Mouse (Mus musculus): ENCODE measurements around the gene BC049715.
"Not testable (repeated sequence)": the region's sequence is repeated elsewhere in the genome, so short reads cannot be mapped to it uniquely, and the experiment has no call there.

BC049715 gene

DNA sequence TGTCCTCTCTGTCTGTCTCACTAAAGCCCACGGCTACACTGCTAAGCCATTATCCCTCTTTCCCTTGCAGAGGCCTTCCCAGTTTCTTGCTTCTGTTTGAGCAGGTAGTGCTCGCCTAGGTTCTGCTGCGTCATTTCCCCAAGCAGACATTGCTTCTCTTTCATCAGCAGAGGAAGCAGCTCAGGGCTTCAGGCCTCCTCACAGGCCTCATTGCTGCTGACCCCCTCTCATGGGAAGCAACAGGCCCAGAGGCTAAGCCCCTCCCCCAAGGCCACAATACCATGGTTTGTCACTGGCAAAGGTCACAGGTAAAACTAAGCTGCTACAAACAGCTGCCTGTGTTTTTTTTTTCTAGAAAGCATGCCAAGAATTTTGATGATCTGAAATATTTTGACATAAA is 25.3 kb downstream of the BC049715 start:
- no peak for DNase-seq

DNA sequence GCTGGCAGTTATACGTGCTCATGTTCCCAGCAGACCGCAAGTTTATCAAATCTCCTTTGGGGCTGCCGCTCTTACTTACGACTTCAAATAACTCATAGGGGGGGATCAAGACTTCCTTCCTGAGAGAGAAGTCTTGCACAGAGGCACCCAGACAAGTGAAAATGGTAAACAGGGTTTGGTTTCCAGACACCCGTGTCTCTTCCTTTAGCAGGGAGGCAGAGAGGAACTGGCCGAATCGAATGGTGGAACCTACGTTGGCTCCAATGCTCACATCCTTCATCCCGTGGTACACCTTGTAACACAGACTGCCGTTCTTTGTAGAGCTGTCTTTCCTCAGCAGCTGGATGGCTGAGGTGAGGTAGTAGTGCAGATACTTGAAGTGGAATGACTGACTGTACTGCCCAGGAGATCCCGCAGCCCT is 26.9 kb downstream of the BC049715 start:
- DNase-seq = no peak

DNA sequence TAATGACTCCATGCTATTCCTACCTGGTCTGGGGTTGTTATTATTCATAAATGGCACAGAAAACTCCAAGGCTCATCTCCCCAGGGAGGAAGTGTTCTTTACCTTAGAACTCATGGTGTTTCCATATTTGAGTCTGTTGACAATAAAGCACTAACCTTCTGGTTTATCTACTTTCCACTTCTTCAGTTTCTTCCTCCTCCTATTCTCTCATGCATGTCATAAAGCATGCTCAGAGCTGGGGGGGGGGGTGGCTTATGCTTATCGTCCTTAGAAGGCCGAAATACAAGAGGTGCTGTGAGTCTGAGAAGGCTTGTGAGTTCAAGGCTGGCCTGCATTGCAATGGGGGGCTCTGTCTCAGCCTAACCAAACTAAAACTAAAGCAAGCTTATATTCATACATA is 27.8 kb downstream of the BC049715 start:
- DNase-seq = no peak

DNA sequence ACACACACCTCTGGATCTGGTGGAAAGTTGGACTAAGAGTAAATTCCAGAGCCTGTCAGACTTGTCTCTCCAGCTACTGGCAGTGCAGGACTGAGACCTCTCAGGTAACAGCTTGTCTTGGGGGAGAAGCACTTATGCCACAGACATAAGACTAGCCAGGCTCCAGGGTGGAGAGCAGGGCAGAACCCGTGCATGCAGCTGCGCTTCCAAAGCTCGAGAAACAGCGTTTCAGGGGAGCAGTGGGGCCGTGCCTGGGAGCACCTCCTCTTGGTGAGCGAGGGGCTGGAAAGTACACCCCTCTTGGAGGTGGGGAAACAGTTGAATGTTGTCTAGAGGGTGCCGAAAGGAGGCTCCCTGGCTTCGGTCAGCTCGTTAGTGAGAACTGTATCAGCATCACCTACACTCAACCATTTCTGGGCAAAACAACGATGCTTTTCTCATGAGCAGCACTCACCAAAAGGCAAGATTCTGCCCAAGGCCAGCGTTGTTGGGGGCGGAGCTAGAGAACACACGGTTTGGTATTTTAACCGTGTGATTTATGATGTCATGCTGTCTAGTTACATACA is 28.7 kb downstream of the BC049715 start:
- no peak for DNase-seq

DNA sequence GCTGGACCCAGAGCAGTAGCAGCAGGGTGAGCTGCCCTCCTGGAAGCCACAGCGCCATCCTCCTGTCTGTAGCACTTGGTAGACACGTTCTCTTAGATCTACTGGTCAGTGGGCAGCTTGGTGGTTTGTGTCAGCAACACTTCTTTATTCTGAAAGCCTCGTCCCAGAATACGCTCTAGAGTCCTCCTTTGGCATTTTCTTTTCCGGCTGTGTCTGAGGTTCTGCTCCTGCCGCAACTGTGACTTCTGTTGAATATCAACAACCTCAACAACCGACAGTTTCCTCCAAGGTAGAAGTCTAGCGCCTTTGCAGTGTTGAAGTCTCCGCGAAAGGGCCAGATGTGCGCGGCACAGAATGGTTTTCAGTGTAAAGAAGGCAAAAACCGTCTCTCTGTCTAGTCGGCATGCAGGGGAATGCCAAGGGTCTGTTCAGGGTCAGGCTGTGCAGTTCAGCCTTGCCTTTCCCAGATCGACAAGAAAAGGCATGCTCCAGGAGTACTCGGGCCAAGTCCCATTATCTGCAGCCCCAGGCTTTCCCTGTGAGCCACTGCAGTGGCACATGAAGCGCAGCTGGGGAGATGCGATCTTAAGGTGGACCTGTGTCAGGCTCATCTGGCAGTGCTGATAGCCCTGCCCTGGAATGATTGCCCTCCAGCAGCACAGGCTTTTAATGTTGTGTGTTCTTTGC is 29.9 kb downstream of the BC049715 start, which contains the start of gene Art4:
Gene Art4 (minus strand): TSS at position 548 of the 687 bp plus-strand sequence.
- peak; percentile 30 to 61 for DNase-seq

DNA sequence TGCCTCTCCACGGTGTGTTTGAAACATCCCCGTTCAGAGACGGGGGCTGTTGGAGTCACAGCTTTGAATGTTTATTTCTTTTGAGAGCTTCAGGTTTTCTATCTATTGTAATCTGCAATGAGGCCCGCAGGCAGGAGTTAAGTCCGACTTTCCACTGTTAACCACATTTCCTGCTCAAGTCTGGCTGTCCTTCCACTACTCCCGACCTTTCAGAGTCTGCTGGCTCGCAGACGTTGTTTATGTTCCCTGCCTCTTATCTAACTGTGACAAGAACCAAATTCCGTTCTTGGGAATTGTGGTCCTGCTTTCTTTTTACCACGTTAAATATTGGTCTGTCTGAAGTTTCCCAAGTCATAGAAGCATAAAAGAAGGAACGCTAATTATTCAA is 30.4 kb downstream of the BC049715 start:
- peak; percentile 33 to 56 for DNase-seq

DNA sequence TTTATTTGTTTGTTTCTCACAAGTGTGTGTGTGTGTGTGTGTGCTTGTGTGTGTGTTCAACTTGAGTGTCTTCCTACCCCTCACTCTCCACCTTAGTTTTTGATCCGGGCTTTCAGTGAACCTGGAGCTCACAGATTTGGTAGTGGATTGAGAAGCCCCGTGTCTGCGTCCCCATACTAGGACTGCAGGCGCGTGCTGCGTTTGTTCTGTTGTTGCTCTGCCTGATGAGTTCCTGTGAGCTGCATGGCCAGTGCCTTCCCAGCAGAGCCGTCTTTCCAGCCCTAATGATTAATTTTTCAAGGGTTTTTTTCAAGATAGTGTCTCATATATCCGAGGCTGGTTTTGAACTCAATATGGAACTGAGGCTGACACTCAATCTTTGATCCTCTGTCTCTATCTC is 31.0 kb downstream of the BC049715 start:
- DNase-seq = no peak

DNA sequence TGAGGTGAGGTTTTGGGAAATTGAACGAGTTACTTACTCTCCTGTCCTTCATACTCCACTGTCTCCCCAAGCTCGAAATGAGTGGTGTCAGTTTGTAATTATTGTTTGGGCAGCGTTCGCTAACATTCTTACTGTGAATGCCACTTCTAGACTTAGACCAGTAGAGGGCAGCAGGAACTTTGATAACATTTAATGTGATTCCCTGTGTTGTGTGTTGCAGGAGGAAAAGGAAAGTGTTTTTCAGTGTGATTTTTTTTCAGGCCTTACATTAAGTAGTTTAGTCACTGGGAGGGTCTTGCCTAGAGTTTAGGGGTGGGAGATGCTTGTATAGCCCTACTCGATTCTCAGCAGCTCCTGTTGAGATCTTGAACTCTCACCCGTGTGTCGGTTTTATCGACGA is 33.6 kb downstream of the BC049715 start:
- peak in 1 of 2 experiments; percentile 28 for DNase-seq

DNA sequence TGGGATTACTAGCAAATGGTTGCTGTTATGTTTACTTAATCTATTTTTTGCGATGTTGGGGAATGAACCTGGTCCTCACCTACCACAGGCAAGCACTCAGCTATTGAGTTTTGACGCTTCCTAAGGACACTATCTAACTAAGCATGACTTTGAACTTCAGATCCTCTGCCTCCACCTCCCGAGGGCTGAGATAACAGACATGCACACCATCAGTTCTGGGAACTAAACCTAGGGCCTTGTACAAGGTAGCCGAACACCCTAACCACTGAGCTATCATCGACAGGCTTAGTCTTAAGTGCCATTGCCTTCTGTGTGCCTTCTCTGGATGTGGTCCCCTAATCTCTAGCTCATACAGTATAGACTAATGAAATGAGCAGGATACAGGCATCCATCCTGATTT is 37.9 kb downstream of the BC049715 start:
- no peak for DNase-seq

DNA sequence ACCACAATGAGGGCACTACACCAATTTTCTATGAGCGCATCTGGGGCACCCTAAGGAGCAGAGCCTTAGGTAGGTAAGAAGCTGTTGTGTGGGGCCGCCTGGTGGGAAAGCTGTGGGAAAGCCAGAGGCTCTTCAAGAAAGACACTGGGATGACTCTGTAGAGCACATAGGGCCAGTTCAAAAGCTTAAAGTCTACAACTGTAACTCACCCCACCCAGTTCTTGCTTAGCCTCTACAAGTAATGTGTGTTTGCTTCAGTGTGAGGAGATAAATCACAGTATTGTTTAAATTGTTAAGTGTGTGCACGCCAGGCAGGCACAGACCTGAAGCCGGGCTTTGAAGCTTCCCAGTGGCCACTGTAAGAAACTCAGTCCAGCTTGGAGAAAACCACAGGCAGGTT is 38.7 kb downstream of the BC049715 start:
- no peak for DNase-seq

DNA sequence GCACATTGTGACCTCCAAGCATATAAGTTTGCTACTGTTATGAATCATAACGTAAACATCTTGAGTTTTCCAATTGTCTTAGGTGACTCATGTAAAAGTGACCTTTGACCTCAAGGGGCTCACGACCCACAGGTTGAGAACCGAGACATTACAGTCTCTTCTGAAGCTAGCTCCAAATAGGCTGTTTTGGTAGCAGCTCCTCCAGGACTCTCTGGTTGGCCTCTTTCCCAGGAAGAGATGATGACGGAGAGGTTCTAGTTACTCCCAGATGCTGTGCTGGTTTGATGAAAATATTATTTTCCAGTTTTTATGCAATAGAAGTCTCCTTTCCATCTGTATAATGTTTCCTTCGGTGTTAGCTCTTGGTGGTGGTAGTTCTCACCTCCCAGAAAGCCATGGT is 41.5 kb downstream of the BC049715 start:
- no peak for DNase-seq

DNA sequence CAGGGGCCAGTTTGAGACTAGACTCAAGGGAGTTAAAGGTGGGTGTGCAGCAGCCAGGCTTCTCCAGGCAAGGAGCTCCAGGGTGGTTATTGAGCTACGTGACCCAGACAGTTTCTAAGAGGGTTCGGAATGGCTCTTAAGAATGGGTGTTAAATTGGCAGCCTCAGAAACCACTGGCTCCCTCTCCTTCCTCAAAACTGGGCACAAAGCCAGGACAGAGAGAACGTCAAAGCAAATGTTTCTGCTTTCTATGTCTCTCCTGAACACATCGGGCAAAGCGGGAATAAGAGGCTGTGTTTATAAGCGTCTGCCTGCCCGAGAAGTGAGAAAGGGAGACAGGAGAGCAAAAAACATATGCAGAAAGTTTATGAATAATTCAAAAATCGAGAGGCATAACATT is 47.2 kb downstream of the BC049715 start:
- DNase-seq = peak in 1 of 2 experiments; percentile 37

DNA sequence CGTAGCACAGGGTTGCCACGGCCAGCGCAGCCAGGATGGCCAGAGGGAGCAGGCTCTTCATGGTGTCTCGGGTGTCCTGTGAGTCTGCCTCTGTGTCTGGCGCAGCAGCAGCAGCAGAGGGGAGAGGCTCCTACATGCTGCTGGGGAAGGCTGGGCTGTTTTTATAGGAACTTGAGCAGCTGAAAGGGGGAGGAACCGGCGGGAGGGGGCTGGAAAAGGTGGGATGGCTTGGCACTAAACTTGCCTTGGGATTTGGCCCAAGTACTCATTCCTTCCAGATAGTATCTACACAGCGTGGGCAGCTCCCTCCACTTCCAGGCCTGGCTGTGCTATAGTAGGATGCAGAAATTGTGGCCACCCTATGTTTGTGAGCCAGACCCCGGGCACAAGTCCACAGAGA is 48.2 kb downstream of the BC049715 start, which contains the start of gene Mgp:
Gene Mgp (minus strand): TSS at position 154 of the 400 bp plus-strand sequence.
- peak; percentile 46 to 61 for DNase-seq

DNA sequence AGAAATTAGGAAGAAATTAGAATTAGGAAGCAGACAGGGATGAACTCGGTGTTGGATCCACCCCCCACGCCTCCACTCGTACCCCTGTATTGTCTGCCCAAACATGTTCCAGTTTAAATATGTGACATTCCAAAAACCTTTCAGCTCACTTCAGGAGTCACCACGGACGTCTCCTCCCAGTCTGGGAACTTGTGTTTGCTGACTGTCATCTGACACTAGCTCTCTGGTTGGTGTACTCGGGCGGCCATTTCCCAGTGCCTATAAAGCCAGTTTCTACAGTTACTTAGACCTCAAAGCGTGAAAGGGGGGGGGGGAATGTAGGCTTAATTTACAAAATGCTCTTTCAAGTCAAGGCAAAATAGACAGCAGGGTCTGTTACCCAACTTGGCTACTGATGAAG is 54.3 kb downstream of the BC049715 start:
- DNase-seq = no peak

DNA sequence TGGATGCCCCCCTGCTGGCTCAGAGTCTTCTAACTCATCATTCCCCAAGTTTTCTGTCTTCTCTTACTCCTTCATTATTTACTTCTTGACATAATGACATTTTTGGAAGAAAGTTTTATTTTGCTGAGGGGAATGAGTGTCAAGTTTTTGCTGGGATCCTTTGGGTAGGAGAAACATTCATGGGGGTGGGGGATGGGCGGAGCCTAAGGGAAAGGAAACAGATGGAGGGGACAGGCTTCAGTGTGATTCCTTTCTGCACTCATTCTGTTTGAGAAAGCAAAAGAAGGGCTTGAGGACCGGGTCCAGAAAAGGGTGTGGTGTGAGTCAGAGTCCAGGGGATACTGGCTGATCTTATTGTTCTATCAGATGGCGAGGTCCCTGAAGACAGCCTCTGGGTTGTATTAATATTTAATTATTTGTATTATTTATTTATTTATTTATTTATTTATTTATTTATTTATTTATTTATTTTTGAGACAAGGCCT is 56.0 kb downstream of the BC049715 start:
- no peak for DNase-seq

DNA sequence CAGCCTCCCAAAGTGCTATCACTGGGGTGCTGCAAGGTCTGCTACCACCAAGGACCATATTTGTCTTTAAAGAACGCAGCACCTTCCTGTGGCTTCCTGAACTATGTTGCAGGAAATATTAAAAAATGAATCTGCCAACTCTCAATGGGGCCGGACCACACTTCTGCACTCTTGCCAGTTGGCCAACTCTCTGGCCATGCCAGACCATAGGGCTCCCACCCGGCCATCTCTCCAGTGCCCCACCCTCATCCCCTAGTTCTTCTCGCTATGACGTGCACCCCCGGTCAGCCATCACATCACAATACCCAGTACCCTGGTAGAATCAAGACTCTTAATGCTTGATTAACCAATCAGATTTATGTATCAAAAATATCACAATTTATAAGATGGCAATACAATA is 56.5 kb downstream of the BC049715 start:
- DNase-seq = no peak

DNA sequence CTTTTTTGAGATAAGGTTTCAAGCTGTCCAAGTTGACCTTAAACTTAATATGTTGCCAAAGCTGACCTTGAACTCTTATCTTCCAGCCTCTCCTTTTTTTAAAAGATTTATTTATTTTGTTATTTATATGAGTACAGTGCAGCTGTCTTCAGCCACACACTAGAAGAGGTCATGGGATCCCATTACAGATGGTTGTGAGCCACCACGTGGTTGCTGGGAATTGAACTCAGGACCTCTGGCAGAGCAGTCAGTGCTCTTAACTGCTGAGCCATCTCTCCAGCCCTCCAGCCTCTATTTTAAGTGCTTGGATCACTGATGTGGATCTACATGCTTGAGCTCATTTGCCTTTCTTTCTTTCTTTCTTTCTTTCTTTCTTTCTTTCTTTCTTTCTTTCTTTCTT is 57.3 kb downstream of the BC049715 start:
- not testable (repeated sequence) for DNase-seq

DNA sequence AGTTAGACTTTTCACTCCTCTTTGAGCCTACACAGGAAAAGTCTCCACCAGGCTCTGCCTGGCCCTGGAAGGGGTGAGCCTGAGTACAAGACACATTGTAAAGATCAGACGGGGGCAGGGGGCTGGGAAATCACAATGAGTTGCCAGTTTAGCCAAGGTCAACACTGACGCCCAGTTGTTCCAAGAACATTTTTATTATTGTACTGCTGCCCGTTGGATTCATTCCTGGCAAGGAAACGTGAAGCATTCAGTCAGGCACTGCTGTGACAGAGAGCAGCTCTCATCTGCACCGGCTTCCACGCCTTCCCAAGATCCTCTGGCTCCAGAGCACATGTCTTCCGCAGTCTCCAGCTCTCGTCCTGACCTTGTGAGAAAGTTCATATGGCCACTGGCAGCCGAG is 60.4 kb downstream of the BC049715 start:
- DNase-seq = peak; percentile 62 to 87

DNA sequence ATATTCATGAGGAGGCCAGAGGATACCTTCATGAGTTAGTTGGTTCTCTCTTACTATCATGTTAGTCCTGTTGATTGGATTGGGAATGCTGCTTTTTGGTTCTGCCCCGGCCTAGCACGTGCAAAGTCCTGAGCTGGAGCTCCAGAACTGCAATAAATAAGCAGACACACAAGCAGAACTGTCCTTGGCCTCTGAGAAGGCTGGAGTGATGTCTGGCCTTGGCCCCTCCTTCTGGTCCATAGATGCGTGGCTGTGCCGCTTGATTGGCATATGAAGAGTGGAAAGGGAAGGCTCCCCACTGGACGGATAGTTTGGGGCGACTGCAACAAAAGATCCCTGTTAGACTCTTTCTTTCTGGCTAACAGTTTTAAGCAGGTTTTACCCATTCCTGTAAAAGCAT is 61.6 kb downstream of the BC049715 start:
- DNase-seq = no peak

DNA sequence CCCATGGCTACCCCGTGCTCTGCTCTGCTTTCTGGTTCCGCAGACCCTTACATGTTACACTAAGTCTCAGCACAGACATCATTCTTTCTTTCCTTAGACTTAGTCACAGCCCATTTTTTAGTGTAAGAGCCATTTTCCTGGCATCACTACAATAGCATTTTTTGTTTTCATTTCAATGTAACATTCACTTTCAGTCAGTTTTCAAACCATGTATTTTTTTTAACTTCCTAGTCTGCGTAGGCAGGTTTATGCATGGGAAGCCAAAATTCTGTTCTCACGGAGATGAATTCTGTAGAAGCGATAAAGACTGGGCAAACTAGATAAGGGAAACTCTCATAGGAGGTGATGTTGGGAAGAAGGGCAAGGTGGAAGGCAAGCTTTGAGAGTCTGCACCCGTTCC is 62.1 kb downstream of the BC049715 start:
- DNase-seq = no peak

All from lung, postnatal 4 days (tissue).